Mouse (Mus musculus): ENCODE measurements around the gene Zfp978. TPM values are rescaled to one million over a fixed set of nuclear protein-coding genes. Genes with fewer than 3 reads are reported as not detected.

The Zfp978 gene
- polyA plus RNA-seq, 1 experiment from 2014 or later, result not detected

Other genes with a start within 250 kb of the Zfp978 start
- 3.8 and 4.3 TPM in 2 replicates for gene Zfp991, start 229.3 kb upstream of the Zfp978 start, polyA plus RNA-seq (2015; fragmentation: Nextera tagmentation; extraction: Ambion mirVana)
- gene Zfp988, start 55.6 kb upstream of the Zfp978 start, polyA plus RNA-seq (2015; fragmentation: Nextera tagmentation; extraction: Ambion mirVana), result not detected in 2 replicates
- gene Zfp982, start 131.1 kb downstream of the Zfp978 start, polyA plus RNA-seq (2015; fragmentation: Nextera tagmentation; extraction: Ambion mirVana), result 1.5 and 2.8 TPM in 2 replicates
- gene Gm16503, start 178.9 kb downstream of the Zfp978 start, polyA plus RNA-seq (2015; fragmentation: Nextera tagmentation; extraction: Ambion mirVana), result 0.39 and 0.44 TPM in 2 replicates
- gene Zfp985, start 192.0 kb downstream of the Zfp978 start, polyA plus RNA-seq (2015; fragmentation: Nextera tagmentation; extraction: Ambion mirVana), result 0.05 and 0.06 TPM in 2 replicates

Measured in forebrain, embryonic 13.5 days (tissue).